Mouse (Mus musculus): ENCODE measurements around the gene 6030452D12Rik.

DNA sequence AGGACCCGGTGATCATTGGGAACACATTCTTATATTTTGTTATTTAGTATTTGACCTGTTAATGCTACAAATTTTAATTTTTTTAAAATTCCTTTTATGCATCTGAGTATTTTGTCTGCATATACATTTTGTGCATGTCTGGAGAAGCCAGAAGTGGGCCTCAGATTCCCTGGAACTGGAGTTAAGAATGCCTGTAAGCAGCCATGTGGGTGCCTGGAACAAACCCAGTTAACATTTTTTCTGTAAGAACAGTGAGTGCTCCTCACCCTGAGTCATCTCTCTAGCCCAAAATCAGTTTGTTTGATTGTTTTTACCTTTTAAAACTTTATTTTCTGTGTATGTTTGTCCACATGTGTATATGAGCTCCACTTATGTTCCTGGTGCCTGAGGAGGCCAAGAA lies 5.8 kb downstream of the 6030452D12Rik start:
- TF ChIP-seq CTCF (IDR thresholded peaks at IDR 0.05; ENCODE audit: insufficient read depth, low read length) (no peak), POLR2A (IDR thresholded peaks at IDR 0.05; ENCODE audit: borderline replicate concordance, extremely low read depth, low read depth, low read length) (no peak)
